ENCODE assay signal across 23 mouse cellular contexts in the genomic region with DNA sequence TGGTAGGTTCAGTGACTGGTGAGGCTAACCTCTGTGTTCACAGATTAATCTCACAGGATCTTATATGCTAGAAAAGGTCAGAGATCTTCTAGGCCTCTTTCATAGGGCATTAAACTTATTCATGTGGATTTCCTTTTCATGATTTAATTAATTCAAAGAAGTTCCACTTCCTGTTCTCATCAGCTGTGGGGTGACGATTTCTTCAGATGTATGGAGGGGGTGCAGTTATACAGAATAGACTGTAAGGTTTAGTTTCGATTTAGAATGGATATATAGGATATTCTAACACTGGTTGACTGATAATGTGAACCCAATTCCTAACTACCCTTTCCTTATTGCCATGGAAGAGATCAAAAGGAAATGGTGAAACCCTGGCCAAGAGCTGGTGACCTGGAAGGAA. TPM values are rescaled to one million over a fixed set of nuclear protein-coding genes. Genes with fewer than 3 reads are reported as not detected.
"Had no signal": no experiment of that assay in that cellular context is flagged by ENCODE, and none has a peak within 500 bp of the region (broad histone marks: within the 10 kb centered on the region; RNA-seq: fewer than 3 reads in every experiment).

No protein-coding gene starts in this region.

- DNase-seq: kidney, postnatal 25 days; left cerebral cortex, postnatal 4 days; liver, postnatal 0 days; lung, embryonic 14.5 days; midbrain, embryonic 14.5 days; thymus, adult 2 months; thymus, postnatal 14 days; thymus, postnatal 4 days had no signal

- H3K4me3 ChIP-seq: limb, embryonic 12.5 days; limb, embryonic 15.5 days had no signal

- H3K27ac ChIP-seq: kidney, postnatal 0 days; limb, embryonic 12.5 days; limb, embryonic 15.5 days; liver, embryonic 14.5 days; stomach, postnatal 0 days had no signal

- H3K36me3 ChIP-seq: limb, embryonic 12.5 days; limb, embryonic 15.5 days had no signal

- ATAC-seq: liver, postnatal 0 days; lung, postnatal 0 days had no signal

RNA-seq across cellular contexts. Expression of a gene that starts 8.6 kb away (rescaled TPM):
- total RNA-seq: layer of hippocampus, postnatal 14 days; left cerebral cortex, postnatal 4 days; midbrain, postnatal 0 days had no signal
- polyA plus RNA-seq: kidney, embryonic 14.5 days; kidney, postnatal 0 days; limb, embryonic 12.5 days; liver, embryonic 11.5 days; lung, embryonic 14.5 days; midbrain, embryonic 11.5 days; midbrain, postnatal 0 days; neural tube, embryonic 11.5 days; neural tube, embryonic 14.5 days had no signal

RNA-seq across cellular contexts. Expression of a gene that starts 20.3 kb away (rescaled TPM):
- total RNA-seq: layer of hippocampus, postnatal 14 days had no signal

RNA-seq across cellular contexts. Expression of a gene that starts 54.3 kb away (rescaled TPM):
- total RNA-seq: layer of hippocampus, postnatal 14 days; left cerebral cortex, postnatal 14 days had no signal
- polyA plus RNA-seq: kidney, embryonic 14.5 days; midbrain, embryonic 11.5 days; midbrain, embryonic 14.5 days; midbrain, postnatal 0 days; neural tube, embryonic 11.5 days; neural tube, embryonic 14.5 days; stomach, embryonic 14.5 days had no signal
